Mouse (Mus musculus): ENCODE data around the gene Cyp4a29. TPM values are rescaled to one million over a fixed set of nuclear protein-coding genes. Genes with fewer than 3 reads are reported as not detected.
"Not testable (repeated sequence)": the region's sequence is repeated elsewhere in the genome, so short reads cannot be mapped to it uniquely, and the experiment has no call there.

The Cyp4a29 gene
- polyA plus RNA-seq (2016; fragmentation: Nextera tagmentation; extraction: Ambion mirVana) = not detected in 2 replicates

- no peaks in the 10 kb centered on the region for H3K4me1 ChIP-seq
- no peak for ATAC-seq (ENCODE audit: insufficient number of reproducible peaks, insufficient read depth, low FRiP score, low TSS enrichment)
- no peak within 1 kb of the TSS for H3K4me2 ChIP-seq (replicated peaks)
- no peak within 1 kb of the TSS for H3K9ac ChIP-seq
- WGBS = 79% methylated on average over 3 of the region's 3 CpGs
- no peaks in the 10 kb centered on the region for H3K27me3 ChIP-seq
- no peaks in the 10 kb centered on the region for H3K9me3 ChIP-seq
- no peak within 1 kb of the TSS for H3K27ac ChIP-seq
- no peak within 1 kb of the TSS for H3K4me3 ChIP-seq
- H3K36me3 ChIP-seq = no peaks in the 10 kb centered on the region
These were observed at the start of gene Cyp4a29 for GRCm38 (mm10) chr4:115241784-115242183. Gene Cyp4a29, plus strand, starts transcription at chr4:115242084.

GRCm38 (mm10) chr4:115232901-115233300 is 9.0 kb upstream of the Cyp4a29 start:
- not testable (repeated sequence) for H3K4me2 ChIP-seq (replicated peaks)
- WGBS = 85% methylated on average over 2 of the region's 2 CpGs

GRCm38 (mm10) chr4:115236462-115237096 is 5.3 kb upstream of the Cyp4a29 start:
- Histone ChIP-seq H3K9ac (no peak overlapping the region), H3K9me3 (no peaks in the 10 kb centered on the region), H3K4me2 (replicated peaks) (no peak overlapping the region), H3K27ac (no peak overlapping the region), H3K27me3 (no peaks in the 10 kb centered on the region), H3K4me1 (no peaks in the 10 kb centered on the region), H3K4me3 (no peak overlapping the region), H3K36me3 (no peaks in the 10 kb centered on the region)
- 66% methylated on average over 1 of the region's 1 CpGs for WGBS
- no peak for ATAC-seq (ENCODE audit: insufficient number of reproducible peaks, insufficient read depth, low FRiP score, low TSS enrichment)

More at GRCm38 (mm10) chr4:115232901-115233300, 9.0 kb upstream of the Cyp4a29 start:
- not testable (repeated sequence) for H3K9me3 ChIP-seq; H3K4me1 ChIP-seq; H3K27me3 ChIP-seq; H3K9ac ChIP-seq; H3K4me3 ChIP-seq; ATAC-seq (ENCODE audit: insufficient number of reproducible peaks, insufficient read depth, low FRiP score, low TSS enrichment); H3K36me3 ChIP-seq; H3K27ac ChIP-seq

- not testable (repeated sequence) for H3K4me3 ChIP-seq; H3K27me3 ChIP-seq; H3K9ac ChIP-seq; H3K27ac ChIP-seq; H3K4me1 ChIP-seq; ATAC-seq (ENCODE audit: insufficient number of reproducible peaks, insufficient read depth, low FRiP score, low TSS enrichment); H3K4me2 ChIP-seq (replicated peaks); H3K9me3 ChIP-seq; H3K36me3 ChIP-seq
- 82% methylated on average over 3 of the region's 4 CpGs for WGBS
These were observed 23.0 kb downstream of the Cyp4a29 start for GRCm38 (mm10) chr4:115264687-115265569.

GRCm38 (mm10) chr4:115278215-115278982 is 36.5 kb downstream of the Cyp4a29 start:
- H3K27ac ChIP-seq = not testable (repeated sequence)

GRCm38 (mm10) chr4:115280342-115280741 is 38.5 kb downstream of the Cyp4a29 start:
- ATAC-seq (ENCODE audit: insufficient number of reproducible peaks, insufficient read depth, low FRiP score, low TSS enrichment) = 0 out of 2 replicates have a peak, but pooled peaks have one; percentile 6
- Histone ChIP-seq H3K9ac (no peak overlapping the region), H3K27me3 (no peaks in the 10 kb centered on the region), H3K4me3 (peak overlapping the region; percentile 36; the same call in 1 of the 2 replicates), H3K4me2 (replicated peaks) (peak overlapping the region; percentile 61), H3K36me3 (no peaks in the 10 kb centered on the region), H3K9me3 (no peaks in the 10 kb centered on the region), H3K27ac (no peak overlapping the region), H3K4me1 (no peaks in the 10 kb centered on the region)

More at GRCm38 (mm10) chr4:115278215-115278982, 36.5 kb downstream of the Cyp4a29 start:
- H3K4me3 ChIP-seq; H3K4me1 ChIP-seq; H3K27me3 ChIP-seq; ATAC-seq (ENCODE audit: insufficient number of reproducible peaks, insufficient read depth, low FRiP score, low TSS enrichment); H3K9me3 ChIP-seq; H3K9ac ChIP-seq; H3K4me2 ChIP-seq (replicated peaks); H3K36me3 ChIP-seq: not testable (repeated sequence)
- WGBS = 88% methylated on average over 2 of the region's 3 CpGs

GRCm38 (mm10) chr4:115280779-115281178 is 38.9 kb downstream of the Cyp4a29 start:
- Histone ChIP-seq H3K4me2 (replicated peaks) (peak overlapping the region; percentile 61), H3K4me3 (peak overlapping the region; percentile 36)
- not testable (repeated sequence) for H3K27me3 ChIP-seq; H3K9me3 ChIP-seq; H3K9ac ChIP-seq; H3K27ac ChIP-seq; ATAC-seq (ENCODE audit: insufficient number of reproducible peaks, insufficient read depth, low FRiP score, low TSS enrichment); H3K4me1 ChIP-seq; H3K36me3 ChIP-seq
- WGBS = 23% methylated on average over 9 of the region's 10 CpGs

GRCm38 (mm10) chr4:115281231-115281767 is 39.4 kb downstream of the Cyp4a29 start:
- Histone ChIP-seq H3K4me2 (replicated peaks) (peak overlapping the region; percentile 61), H3K4me3 (peak overlapping the region; percentile 36)
- H3K4me1 ChIP-seq; H3K27ac ChIP-seq; H3K36me3 ChIP-seq; H3K9ac ChIP-seq; H3K9me3 ChIP-seq; H3K27me3 ChIP-seq; ATAC-seq (ENCODE audit: insufficient number of reproducible peaks, insufficient read depth, low FRiP score, low TSS enrichment): not testable (repeated sequence)
- 18% methylated on average over 23 of the region's 23 CpGs for WGBS

- H3K27me3 ChIP-seq; H3K4me1 ChIP-seq; H3K9me3 ChIP-seq; H3K4me2 ChIP-seq (replicated peaks); ATAC-seq (ENCODE audit: insufficient number of reproducible peaks, insufficient read depth, low FRiP score, low TSS enrichment); H3K36me3 ChIP-seq; H3K4me3 ChIP-seq; H3K27ac ChIP-seq; H3K9ac ChIP-seq: not testable (repeated sequence)
These were observed 56.9 kb downstream of the Cyp4a29 start, which contains the start of gene Cyp4a12a for GRCm38 (mm10) chr4:115298746-115299145. Gene Cyp4a12a, plus strand, starts transcription at chr4:115299046.

Measured in embryonic facial prominence, embryonic 12.5 days (tissue).